8 mouse cellular contexts compared by ENCODE assay signal in genomic region chr2:163756723-163757122, GRCm38 (mm10). TPM values are rescaled to one million over a fixed set of nuclear protein-coding genes. Genes with fewer than 3 reads are reported as not detected.
DNase-seq lines count a peak whose midpoint lies in the region; ATAC-seq and TF ChIP-seq lines count a peak whose summit lies in the region.

No protein-coding gene starts in this region.

- no peak for ATAC-seq in heart, embryonic 11.5 days (replicated peaks; ENCODE audit: insufficient number of reproducible peaks, low FRiP score, low TSS enrichment)
- no peak for ATAC-seq in heart, embryonic 15.5 days (replicated peaks; ENCODE audit: insufficient number of reproducible peaks, insufficient read depth, low FRiP score, low read depth)

- H3K9me3 ChIP-seq in heart, embryonic 11.5 days (replicated peaks; ENCODE audit: control insufficient read depth, low read length) = no peaks in the 10 kb centered on the region
- no peaks in the 10 kb centered on the region for H3K9me3 ChIP-seq in heart, embryonic 15.5 days (replicated peaks)

- 41% methylated on average over 2 of the region's 2 CpGs for WGBS in heart, adult 2 months
- 52% methylated on average over 2 of the region's 2 CpGs for WGBS in heart, embryonic 11.5 days (ENCODE audit: insufficient replicate concordance)
- WGBS in heart, embryonic 15.5 days = 23% methylated on average over 2 of the region's 2 CpGs

- H3K9ac ChIP-seq in heart, adult 2 months (ENCODE audit: low read depth, low read length) = no peak overlapping the region
- no peak overlapping the region for H3K9ac ChIP-seq in heart, embryonic 11.5 days (ENCODE audit: low read depth, low read length)
- H3K9ac ChIP-seq in heart, embryonic 15.5 days = no peak overlapping the region

- peaks cover 2% of the 10 kb centered on the region; the same call in 1 of the 2 replicates for H3K4me1 ChIP-seq in heart, adult 2 months (ENCODE audit: control insufficient read depth, insufficient read depth, low read length)
- H3K4me1 ChIP-seq in heart, embryonic 11.5 days (ENCODE audit: control insufficient read depth, insufficient read depth, low read length) = no peaks in the 10 kb centered on the region
- H3K4me1 ChIP-seq in heart, embryonic 15.5 days (replicated peaks) = no peaks in the 10 kb centered on the region; the same call in 1 of the 2 replicates

- intact Hi-C loops in heart, adult 2 months (cut with DNase I) = no loop called here
- intact Hi-C loops in left cerebral cortex, postnatal 36 days (cut with DNase I) = no loop called here

- H3K27ac ChIP-seq in heart, adult 2 months = no peak overlapping the region
- H3K27ac ChIP-seq in heart, embryonic 11.5 days (ENCODE audit: low read depth, low read length) = no peak overlapping the region
- H3K27ac ChIP-seq in heart, embryonic 15.5 days = peak overlapping the region; percentile 6; the same call in 1 of the 2 replicates

- no peak overlapping the region for H3K4me3 ChIP-seq in heart, adult 2 months
- no peak overlapping the region for H3K4me3 ChIP-seq in heart, embryonic 11.5 days (ENCODE audit: low read depth, low read length)
- H3K4me3 ChIP-seq in heart, embryonic 15.5 days = no peak overlapping the region

- no peaks in the 10 kb centered on the region for H3K79me2 ChIP-seq in heart, adult 2 months (replicated peaks; ENCODE audit: control insufficient read depth, insufficient read depth, low read length)

- peak; percentile 55 to 65 for DNase-seq in heart, adult 2 months
- peak; percentile 78 for DNase-seq in adrenal gland, postnatal 10 days
- peak; percentile 52 for DNase-seq in lung, postnatal 36 days
- no peak for DNase-seq in left cerebral cortex, adult 18-20 months (ENCODE audit: low spot score in 2 of 2)
- no peak for DNase-seq in frontal cortex, postnatal 25 days (ENCODE audit: low spot score in 2 of 2)
- no peak for DNase-seq in left cerebral cortex, postnatal 36 days (ENCODE audit: low spot score in 2 of 2)

- H3K27me3 ChIP-seq in heart, adult 2 months (ENCODE audit: control insufficient read depth, insufficient read depth, low read length) = no peaks in the 10 kb centered on the region
- H3K27me3 ChIP-seq in heart, embryonic 11.5 days (ENCODE audit: control insufficient read depth, insufficient read depth, low read length) = no peaks in the 10 kb centered on the region
- 0 out of 2 replicates have a peak, but pooled peaks cover 3% of the 10 kb centered on the region for H3K27me3 ChIP-seq in heart, embryonic 15.5 days

- no peak for TF ChIP-seq POLR2A in heart, adult 2 months (IDR thresholded peaks at IDR 0.05; ENCODE audit: insufficient read depth, low read depth, low read length)

- H3K4me2 ChIP-seq in heart, embryonic 11.5 days = no peak overlapping the region
- H3K4me2 ChIP-seq in heart, embryonic 15.5 days = no peak overlapping the region

- TF ChIP-seq CTCF in heart, adult 2 months (IDR thresholded peaks at IDR 0.05) = no peak

- H3K36me3 ChIP-seq in heart, adult 2 months (ENCODE audit: control insufficient read depth, insufficient read depth, low read length) = no peaks in the 10 kb centered on the region
- no peaks in the 10 kb centered on the region for H3K36me3 ChIP-seq in heart, embryonic 11.5 days (ENCODE audit: control insufficient read depth, insufficient read depth, low read length)
- H3K36me3 ChIP-seq in heart, embryonic 15.5 days = no peaks in the 10 kb centered on the region

- TF ChIP-seq EP300 in heart, adult 2 months (IDR thresholded peaks at IDR 0.05; ENCODE audit: insufficient read depth, low read depth, low read length) = no peak

RNA-seq across cellular contexts. Expression of gene Ada, which starts 6.7 kb away (rescaled TPM):
- total RNA-seq in heart, adult 2 months (2021) = 1 to 10 TPM in 1 of 2 experiments, under 1 TPM in 1; 0.65 to 1.0 TPM
- polyA plus RNA-seq in heart, adult 2 months (2012; rRNA removed) = 0.61 and 1.2 TPM in 2 replicates
- polyA plus RNA-seq in heart, embryonic 11.5 days (2014; fragmentation: Nextera tagmentation; extraction: Ambion mirVana) = 3.8 and 4.3 TPM in 2 replicates
- 1 to 10 TPM; 3.8 to 4.0 TPM for total RNA-seq in adrenal gland, postnatal 10 days (2021)
- 3.0 and 8.4 TPM in 2 replicates for polyA plus RNA-seq in heart, embryonic 15.5 days (2015; fragmentation: Nextera tagmentation; extraction: Ambion mirVana)
- under 1 TPM; 0.70 to 0.80 TPM for total RNA-seq in left cerebral cortex, adult 18-20 months (2021)
- 1 to 10 TPM; 1.5 to 1.6 TPM for total RNA-seq in left cerebral cortex, postnatal 36 days (2021)

Comparison
In these comparisons a context has a peak if more than half of its experiments do, and no peak if none do; other contexts are left out.
1. DNase-seq: peak in heart, adult 2 months (2 of 2), adrenal gland, postnatal 10 days (single experiment) and lung, postnatal 36 days (single experiment); none in left cerebral cortex, adult 18-20 months (0 of 2), frontal cortex, postnatal 25 days (0 of 2) and left cerebral cortex, postnatal 36 days (0 of 2).